Mouse (Mus musculus) effector memory CD4-positive, alpha-beta T cell, adult 5 months (primary cell): ENCODE results near the gene Ctsw. TPM values are rescaled to one million over a fixed set of nuclear protein-coding genes. Genes with fewer than 3 reads are reported as not detected.

Experiments
- polyA plus RNA-seq: library from polyadenylated mRNA; unstranded; fragments of 100-300 nt; shearing (Covaris generic); gene quantifications from one replicate; pipeline ENCODE4 v1.2.1, GENCODE M21; 2017

The Ctsw gene
- polyA plus RNA-seq = 191 TPM

GRCm38 (mm10) chr19:5468374-5468773 is at the start of gene Ctsw:
Gene Ctsw, minus strand, starts transcription at chr19:5468507.

GRCm38 (mm10) chr19:5510031-5511026 is 42.0 kb upstream of the Ctsw start, which contains the start of gene Snx32:
Gene Snx32, minus strand, starts transcription at chr19:5510538.

GRCm38 (mm10) chr19:5503687-5504086 is 35.4 kb upstream of the Ctsw start, which contains the start of gene 1700020D05Rik:
Gene 1700020D05Rik, minus strand, starts transcription at chr19:5503787.

GRCm38 (mm10) chr19:5490313-5490897 is 22.1 kb upstream of the Ctsw start, which contains the start of gene Cfl1:
Gene Cfl1, plus strand, starts transcription at chr19:5490455.

GRCm38 (mm10) chr19:5487768-5488550 is 19.7 kb upstream of the Ctsw start, which contains the start of gene Mus81:
Gene Mus81, minus strand, starts transcription at chr19:5488402.

GRCm38 (mm10) chr19:5473720-5474119 is 5.4 kb upstream of the Ctsw start, which contains the start of gene Efemp2:
Gene Efemp2, plus strand, starts transcription at chr19:5473954.

GRCm38 (mm10) chr19:5460465-5460911 is 7.8 kb downstream of the Ctsw start, which contains the start of gene Fibp:
Gene Fibp, plus strand, starts transcription at chr19:5460615.

GRCm38 (mm10) chr19:5457746-5458442 is 10.4 kb downstream of the Ctsw start, which contains the start of gene Ccdc85b:
Gene Ccdc85b, minus strand, starts transcription at chr19:5457894.

GRCm38 (mm10) chr19:5447515-5448353 is 20.6 kb downstream of the Ctsw start, which contains the start of gene Fosl1:
Gene Fosl1, plus strand, starts transcription at chr19:5447547.

GRCm38 (mm10) chr19:5424782-5425741 is 43.2 kb downstream of the Ctsw start, which contains the start of the genes Drap1 and AI837181:
Gene Drap1, minus strand, starts transcription at chr19:5424979.
Gene AI837181, plus strand, starts transcription at chr19:5425144.

Other genes with a start within 250 kb of the Ctsw start
- 95.2 TPM for gene Pacs1, start 195.4 kb downstream of the Ctsw start, polyA plus RNA-seq
- 294 TPM for gene Sf3b2, start 173.1 kb downstream of the Ctsw start, polyA plus RNA-seq
- not detected for gene Gal3st3, start 170.2 kb downstream of the Ctsw start, polyA plus RNA-seq
- not detected for gene Catsper1, start 132.8 kb downstream of the Ctsw start, polyA plus RNA-seq
- 0.65 TPM for gene Cst6, start 118.9 kb downstream of the Ctsw start, polyA plus RNA-seq
- 35.1 TPM for gene Eif1ad, start 101.8 kb downstream of the Ctsw start, polyA plus RNA-seq
- 156 TPM for gene Banf1, start 101.3 kb downstream of the Ctsw start, polyA plus RNA-seq
- gene Sart1, start 79.8 kb downstream of the Ctsw start, polyA plus RNA-seq = 218 TPM
- gene Tsga10ip, start 66.0 kb downstream of the Ctsw start, polyA plus RNA-seq = not detected
- 175 TPM for gene Drap1, start 43.5 kb downstream of the Ctsw start, polyA plus RNA-seq
- gene AI837181, start 43.4 kb downstream of the Ctsw start, polyA plus RNA-seq = 24.5 TPM
- 0.77 TPM for gene Fosl1, start 21.0 kb downstream of the Ctsw start, polyA plus RNA-seq
- 4.4 TPM for gene Ccdc85b, start 10.6 kb downstream of the Ctsw start, polyA plus RNA-seq
- gene Fibp, start 7.9 kb downstream of the Ctsw start, polyA plus RNA-seq = 68.1 TPM
- 0.86 TPM for gene Efemp2, start 5.4 kb upstream of the Ctsw start, polyA plus RNA-seq
- 24.6 TPM for gene Mus81, start 19.9 kb upstream of the Ctsw start, polyA plus RNA-seq
- gene Cfl1, start 21.9 kb upstream of the Ctsw start, polyA plus RNA-seq = 2,701 TPM
- not detected for gene 1700020D05Rik, start 35.3 kb upstream of the Ctsw start, polyA plus RNA-seq
- gene Snx32, start 42.0 kb upstream of the Ctsw start, polyA plus RNA-seq = 3.8 TPM
- gene Ovol1, start 92.1 kb upstream of the Ctsw start, polyA plus RNA-seq = not detected
- 8.2 TPM for gene Ap5b1, start 99.5 kb upstream of the Ctsw start, polyA plus RNA-seq
- 84.3 TPM for gene Rnaseh2c, start 133.4 kb upstream of the Ctsw start, polyA plus RNA-seq
- 66.5 TPM for gene Kat5, start 141.7 kb upstream of the Ctsw start, polyA plus RNA-seq
- gene Rela, start 169.0 kb upstream of the Ctsw start, polyA plus RNA-seq = 279 TPM
- 174 TPM for gene Sipa1, start 195.2 kb upstream of the Ctsw start, polyA plus RNA-seq
- 58.1 TPM for gene Map3k11, start 220.2 kb upstream of the Ctsw start, polyA plus RNA-seq
- 45.2 TPM for gene Pcnx3, start 220.4 kb upstream of the Ctsw start, polyA plus RNA-seq
- 2.7 TPM for gene Kcnk7, start 235.9 kb upstream of the Ctsw start, polyA plus RNA-seq